Mouse (Mus musculus) bone marrow, adult 2 months (tissue): ENCODE measurements around the gene Ddx17.

ENCODE experiments used
- CTCF ChIP-seq: fragments of 200-500 bp; IDR thresholded peaks from 2 replicates; pipeline ENCODE4 v1.5.1; 2011; ENCODE audit warnings: low read length, control low read depth; ENCODE audit not compliant: control insufficient read depth, insufficient read depth
- POLR2A ChIP-seq: fragments of 200-500 bp; IDR thresholded peaks from 2 replicates; pipeline ENCODE4 v1.6.1; 2011; ENCODE audit warnings: low read depth, mild to moderate bottlenecking, control low read depth, low read length, borderline replicate concordance; ENCODE audit not compliant: control insufficient read depth

DNA sequence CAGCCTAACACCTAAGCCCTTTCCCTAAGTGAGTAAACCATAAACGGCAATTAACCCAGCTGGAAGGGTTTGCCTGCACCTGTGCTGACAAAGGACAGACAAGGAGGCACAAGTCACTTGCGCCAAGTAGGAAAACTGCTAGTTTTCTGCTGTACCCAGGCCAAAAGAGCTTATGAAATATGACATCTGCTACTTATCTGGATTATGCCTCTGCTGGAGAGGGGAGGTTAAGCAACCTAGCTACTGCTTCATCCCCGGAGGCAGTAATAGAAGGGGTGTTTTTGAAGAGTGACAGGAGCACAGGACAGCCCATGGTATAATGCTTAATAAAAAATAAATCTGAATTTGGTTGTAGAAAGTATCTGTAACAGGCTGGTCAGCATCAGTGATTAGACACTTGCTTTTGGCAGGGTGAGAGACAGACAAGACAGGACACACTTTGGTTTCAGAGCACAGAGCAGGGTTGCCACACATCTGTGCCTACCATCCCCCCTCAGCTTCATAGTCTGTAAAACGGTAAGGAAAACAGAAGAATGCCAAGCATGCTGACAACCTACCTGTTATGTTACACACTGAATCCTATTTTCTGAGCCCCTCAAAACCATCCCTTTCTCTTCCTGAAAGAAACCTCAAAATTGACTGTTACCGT, 18.4 kb downstream of the Ddx17 start:
- no peak for TF ChIP-seq CTCF
- no peak for TF ChIP-seq POLR2A
